Mouse (Mus musculus) forebrain, postnatal 0 days (tissue): Measurements from ENCODE around the gene Slc35b1. TPM values are rescaled to one million over a fixed set of nuclear protein-coding genes. Genes with fewer than 3 reads are reported as not detected.
A peak's percentile ranks its signal among the peaks of the same experiment; 100 is the strongest.

ENCODE experiments used
- ATAC-seq: fragments of 200-750 bp; cut with Nextera tagmentation; 2 replicates; pipeline ENCODE4 v1.8.0; 2017; ENCODE audit warnings: mild to moderate bottlenecking, moderate library complexity
- DNase-seq: peaks from one replicate; pipeline ENCODE4 v3.0.0-alpha.2; 2015
- H3K27ac ChIP-seq: fragments of 300-500 bp; sonication (generic); 2 replicates; pipeline ENCODE4 v1.5.1; 2014; ENCODE audit warnings: low read depth, mild to moderate bottlenecking, antibody characterized with exemption, low read length, moderate library complexity, mixed read lengths
- H3K27me3 ChIP-seq: fragments of 300-500 bp; sonication (generic); 2 replicates; pipeline ENCODE4 v1.6.1; 2014; ENCODE audit warnings: mild to moderate bottlenecking, low read length, mixed read lengths; ENCODE audit not compliant: insufficient read depth
- H3K36me3 ChIP-seq: fragments of 300-500 bp; sonication (generic); 2 replicates; pipeline ENCODE4 v1.6.1; 2014; ENCODE audit warnings: mild to moderate bottlenecking, moderate library complexity; ENCODE audit not compliant: insufficient read depth
- H3K4me1 ChIP-seq: fragments of 300-500 bp; sonication (generic); 2 replicates; pipeline ENCODE4 v1.6.1; 2014; ENCODE audit warnings: antibody characterized with exemption; ENCODE audit not compliant: insufficient read depth
- H3K4me2 ChIP-seq: fragments of 300-500 bp; sonication (generic); 2 replicates; pipeline ENCODE4 v1.6.1; 2014; ENCODE audit warnings: low read depth, mild to moderate bottlenecking, moderate library complexity
- H3K4me3 ChIP-seq: fragments of 300-500 bp; sonication (generic); 2 replicates; pipeline ENCODE4 v1.5.1; 2014; ENCODE audit warnings: low read depth, low read length, mixed read lengths
- H3K9ac ChIP-seq: fragments of 300-500 bp; sonication (generic); 2 replicates; pipeline ENCODE4 v1.6.1; 2014; ENCODE audit warnings: mild to moderate bottlenecking
- H3K9me3 ChIP-seq: fragments of 300-500 bp; sonication (generic); 2 replicates; pipeline ENCODE4 v1.6.1; 2016; ENCODE audit warnings: low read length
- CTCF ChIP-seq: sonication (generic); IDR thresholded peaks from 2 replicates; pipeline ENCODE4 v1.5.1; 2016; ENCODE audit warnings: antibody characterized with exemption, control low read depth, low read depth
- WGBS: fragments of 180-500 bp; shearing (Covaris S2); extraction: QIAGEN DNeasy Blood & Tissue Kit; methylation state at CpG from one replicate; pipeline ENCODE4 v1.1.7; 2014; 5-methylcytosine and 5-hydroxymethylcytosine counted together
- polyA plus RNA-seq: library from polyadenylated mRNA; unstranded; fragments of >200 nt; fragmentation: Nextera tagmentation; extraction: Ambion mirVana; gene quantifications from 2 replicates; pipeline ENCODE4 v1.2.1, GENCODE M21; 2015
- total RNA-seq: library from RNA; depleted of rRNA; stranded (reverse); fragments of >200 nt; gene quantifications from 2 replicates; pipeline ENCODE4 v1.2.3, GENCODE M21; 2014

Slc35b1 gene
- total and polyA plus RNA-seq, 2 experiments from 2014 or later = 109 to 160 TPM

DNA sequence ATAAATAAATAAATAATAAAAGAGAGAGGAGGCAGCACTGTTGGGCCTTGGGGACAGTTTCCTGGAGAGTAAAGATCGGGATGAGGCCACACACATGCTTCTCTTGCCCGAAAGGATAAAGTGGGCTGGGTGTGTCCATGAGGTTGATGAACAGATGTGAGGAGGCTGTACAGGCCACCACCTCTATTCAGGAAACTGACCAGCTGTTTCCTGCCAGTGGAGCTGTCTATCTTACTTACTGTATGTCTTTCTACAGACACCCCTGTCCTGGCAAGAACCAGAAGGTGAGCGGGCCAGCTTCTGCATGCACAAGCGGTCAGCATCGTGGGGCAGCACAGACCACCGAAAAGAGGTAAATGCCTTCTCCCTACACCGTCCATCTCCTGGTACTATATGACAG, 13.3 kb upstream of the Slc35b1 start:
- Histone ChIP-seq H3K4me3 (no peak overlapping the region), H3K9ac (no peak overlapping the region), H3K4me2 (no peak overlapping the region), H3K27me3 (no peaks in the 10 kb centered on the region), H3K9me3 (no peaks in the 10 kb centered on the region), H3K27ac (no peak overlapping the region), H3K4me1 (no peaks in the 10 kb centered on the region), H3K36me3 (no peaks in the 10 kb centered on the region)
- no peak for TF ChIP-seq CTCF
- no peak for ATAC-seq
- WGBS = 96% methylated on average over 7 of the region's 7 CpGs
- no peak for DNase-seq

DNA sequence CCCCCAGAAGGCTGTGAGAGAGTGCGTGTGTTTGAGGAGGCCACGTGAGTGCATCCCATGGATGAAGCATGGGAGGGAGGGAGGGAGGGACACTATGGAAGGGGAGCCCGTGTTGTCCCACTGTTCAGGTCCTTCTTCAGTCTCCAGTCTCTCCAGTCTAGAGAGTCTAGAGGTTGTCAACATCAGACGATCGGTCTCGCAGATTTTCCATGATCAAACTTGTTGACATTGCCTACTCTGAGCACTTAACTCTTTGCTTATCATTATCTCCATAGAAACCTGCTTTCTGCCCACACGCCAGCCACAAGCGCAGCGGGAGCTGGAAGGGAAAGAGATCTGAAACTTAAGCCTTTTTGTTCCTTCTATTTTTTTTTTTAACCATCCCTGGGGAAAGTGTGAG, 5.6 kb upstream of the Slc35b1 start:
- no peak for TF ChIP-seq CTCF
- Histone ChIP-seq H3K4me3 (no peak overlapping the region), H3K27me3 (no peaks in the 10 kb centered on the region), H3K27ac (no peak overlapping the region), H3K9me3 (no peaks in the 10 kb centered on the region), H3K36me3 (no peaks in the 10 kb centered on the region; the same call in 1 of the 2 replicates), H3K4me2 (no peak overlapping the region), H3K4me1 (no peaks in the 10 kb centered on the region), H3K9ac (no peak overlapping the region)
- WGBS = 85% methylated on average over 9 of the region's 9 CpGs
- no peak for DNase-seq
- ATAC-seq = no peak

DNA sequence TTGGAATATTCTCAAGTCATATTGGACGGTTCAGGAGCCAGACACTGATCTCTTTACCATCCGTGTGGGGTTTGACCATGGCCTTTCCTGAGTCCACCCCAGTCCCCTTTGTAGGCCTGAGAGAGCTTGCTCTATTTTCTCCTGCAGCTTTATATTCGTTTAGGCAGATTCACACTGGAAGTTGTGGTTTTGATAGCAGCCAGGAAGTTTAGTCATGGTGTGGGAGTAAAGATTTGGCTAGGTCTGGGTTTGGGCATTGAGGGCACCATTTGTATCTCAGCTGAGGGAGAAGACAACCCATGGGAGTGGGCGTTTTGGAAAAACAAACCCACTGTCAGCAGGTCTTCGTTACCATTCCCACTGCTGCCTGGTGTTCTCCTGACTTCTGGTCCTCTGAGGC, 4.9 kb upstream of the Slc35b1 start:
- 76% methylated on average over 5 of the region's 5 CpGs for whole genome bisulfite sequencing
- H3K4me3 ChIP-seq = no peak overlapping the region
- H3K9me3 ChIP-seq = no peaks in the 10 kb centered on the region
- H3K9ac ChIP-seq = no peak overlapping the region
- no peak for ATAC-seq
- no peaks in the 10 kb centered on the region for H3K4me1 ChIP-seq
- no peak for DNase-seq
- no peak overlapping the region for H3K4me2 ChIP-seq
- H3K27me3 ChIP-seq = no peaks in the 10 kb centered on the region
- no peaks in the 10 kb centered on the region; the same call in 1 of the 2 replicates for H3K36me3 ChIP-seq
- no peak for TF ChIP-seq CTCF
- no peak overlapping the region for H3K27ac ChIP-seq

DNA sequence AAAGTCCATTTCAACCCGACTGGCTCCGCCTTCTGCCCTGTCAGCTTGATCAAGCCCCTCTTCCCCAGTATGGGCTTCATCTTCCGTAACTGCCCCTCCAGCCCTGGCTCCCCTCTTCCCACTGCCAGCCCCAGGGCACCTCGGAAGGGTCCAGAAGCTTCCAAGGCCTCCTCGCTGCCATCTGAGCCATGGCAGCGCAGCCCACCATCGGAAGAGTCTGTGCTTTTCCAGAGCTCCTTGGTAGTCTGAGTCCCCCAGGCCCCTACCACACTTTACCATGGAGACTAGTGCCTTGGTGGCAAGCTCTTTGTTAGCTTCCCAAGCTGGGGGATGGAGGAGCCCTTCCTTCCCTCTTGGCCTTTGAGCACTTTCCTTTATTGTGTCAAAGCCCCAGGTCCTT, 3.8 kb upstream of the Slc35b1 start:
- ATAC-seq (no peak), DNase-seq (no peak)
- no peaks in the 10 kb centered on the region for H3K27me3 ChIP-seq
- H3K4me3 ChIP-seq = no peak overlapping the region
- no peak overlapping the region for H3K9ac ChIP-seq
- WGBS = 91% methylated on average over 7 of the region's 7 CpGs
- no peak for TF ChIP-seq CTCF
- H3K36me3 ChIP-seq = no peaks in the 10 kb centered on the region; the same call in 1 of the 2 replicates
- peaks cover 5% of the 10 kb centered on the region; the same call in 1 of the 2 replicates for H3K4me1 ChIP-seq
- H3K27ac ChIP-seq = no peak overlapping the region
- no peak overlapping the region for H3K4me2 ChIP-seq
- no peaks in the 10 kb centered on the region for H3K9me3 ChIP-seq

DNA sequence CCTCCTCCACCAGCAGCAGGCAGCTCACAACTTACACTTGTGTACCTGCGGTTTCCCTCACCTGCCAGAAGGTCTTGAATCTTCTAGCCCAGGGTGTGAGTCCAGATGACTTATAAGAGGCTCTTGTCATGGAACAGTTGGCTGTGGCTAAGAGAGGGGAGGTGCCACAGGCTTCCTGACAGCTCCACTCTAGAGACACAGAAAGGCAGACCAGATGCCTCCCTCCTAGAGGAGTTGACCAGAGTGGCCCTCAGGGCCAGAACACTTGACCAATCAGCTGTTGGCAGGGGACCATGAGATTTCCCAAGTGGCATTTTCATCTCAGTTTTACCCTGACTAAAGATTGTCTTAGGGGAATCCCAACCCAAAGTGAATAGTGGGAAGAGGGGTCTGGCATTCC, 3.3 kb upstream of the Slc35b1 start:
- no peak overlapping the region for H3K27ac ChIP-seq
- H3K4me2 ChIP-seq = no peak overlapping the region
- no peak for DNase-seq
- H3K4me3 ChIP-seq = no peak overlapping the region
- H3K36me3 ChIP-seq = no peaks in the 10 kb centered on the region; the same call in 1 of the 2 replicates
- no peaks in the 10 kb centered on the region for H3K27me3 ChIP-seq
- ATAC-seq = no peak
- H3K9me3 ChIP-seq = no peaks in the 10 kb centered on the region
- 94% methylated on average over 1 of the region's 1 CpGs for WGBS
- TF ChIP-seq CTCF = no peak
- H3K4me1 ChIP-seq = peaks cover 10% of the 10 kb centered on the region; the same call in 1 of the 2 replicates
- H3K9ac ChIP-seq = no peak overlapping the region

DNA sequence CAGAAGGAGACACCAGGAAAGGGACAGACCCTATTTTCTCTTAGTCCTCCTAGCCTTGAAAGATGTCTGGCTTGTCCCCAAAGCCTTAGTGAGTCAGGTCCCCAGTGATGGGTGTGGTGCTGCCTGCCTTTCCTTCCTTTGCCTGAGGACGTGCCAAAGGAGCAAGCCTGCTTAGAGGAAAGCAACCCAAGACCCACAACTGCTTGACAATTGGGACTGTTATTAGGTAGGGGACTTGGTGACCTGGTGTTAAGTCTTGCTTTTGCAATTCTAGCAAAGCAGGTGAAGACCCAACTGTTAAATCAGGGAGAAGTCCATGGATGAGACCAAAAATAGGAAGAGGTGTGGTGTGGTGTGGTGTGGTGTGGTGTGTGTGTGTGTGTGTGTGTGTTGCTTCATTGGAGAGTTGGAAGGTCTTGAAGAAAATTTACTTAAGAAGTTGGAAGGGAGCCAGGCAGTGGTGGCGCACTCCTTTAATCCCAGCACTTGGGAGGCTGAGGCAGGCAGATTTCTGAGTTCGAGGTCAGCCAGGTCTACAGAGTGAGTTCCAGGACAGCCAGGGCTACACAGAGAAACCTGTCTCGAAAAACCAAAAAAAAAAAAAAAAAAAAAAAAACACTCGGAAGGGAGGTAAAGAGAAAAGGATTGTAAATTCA, 1.0 kb upstream of the Slc35b1 start:
- Histone ChIP-seq H3K36me3 (peaks cover 15% of the 10 kb centered on the region), H3K9ac (no peak overlapping the region), H3K9me3 (no peaks in the 10 kb centered on the region), H3K27me3 (no peaks in the 10 kb centered on the region), H3K4me2 (no peak overlapping the region), H3K27ac (no peak overlapping the region), H3K4me1 (peaks cover 10% of the 10 kb centered on the region; the same call in 1 of the 2 replicates), H3K4me3 (no peak overlapping the region)
- WGBS = 84% methylated on average over 5 of the region's 5 CpGs
- ATAC-seq (no peak), DNase-seq (no peak)
- TF ChIP-seq CTCF = no peak

DNA sequence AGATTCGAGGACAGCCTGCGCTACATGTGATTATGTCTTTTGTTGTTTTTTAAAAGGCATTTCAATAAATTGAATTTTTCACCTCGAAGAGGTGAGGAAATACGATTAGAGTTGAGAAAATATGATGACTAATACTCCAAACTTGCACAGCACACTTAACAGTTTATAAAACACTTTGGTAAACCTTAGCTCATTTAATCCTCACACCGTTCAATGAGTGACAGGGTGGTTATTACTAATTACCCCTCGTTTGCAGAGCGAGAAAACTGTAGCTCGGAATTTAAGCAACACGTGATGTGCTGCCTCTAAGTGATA, 531 bp upstream of the Slc35b1 start:
- DNase-seq (no peak), ATAC-seq (no peak)
- peaks cover 10% of the 10 kb centered on the region; the same call in 1 of the 2 replicates for H3K4me1 ChIP-seq
- H3K4me2 ChIP-seq = peak overlapping the region; percentile 55
- H3K9me3 ChIP-seq = no peaks in the 10 kb centered on the region
- 36% methylated on average over 9 of the region's 9 CpGs for WGBS
- TF ChIP-seq CTCF = no peak
- H3K27ac ChIP-seq = 0 out of 2 replicates have a peak overlapping the region, but pooled peaks have one; percentile 24
- H3K27me3 ChIP-seq = no peaks in the 10 kb centered on the region
- peaks cover 20% of the 10 kb centered on the region for H3K36me3 ChIP-seq
- no peak overlapping the region for H3K9ac ChIP-seq
- peak overlapping the region; percentile 71 for H3K4me3 ChIP-seq

DNA sequence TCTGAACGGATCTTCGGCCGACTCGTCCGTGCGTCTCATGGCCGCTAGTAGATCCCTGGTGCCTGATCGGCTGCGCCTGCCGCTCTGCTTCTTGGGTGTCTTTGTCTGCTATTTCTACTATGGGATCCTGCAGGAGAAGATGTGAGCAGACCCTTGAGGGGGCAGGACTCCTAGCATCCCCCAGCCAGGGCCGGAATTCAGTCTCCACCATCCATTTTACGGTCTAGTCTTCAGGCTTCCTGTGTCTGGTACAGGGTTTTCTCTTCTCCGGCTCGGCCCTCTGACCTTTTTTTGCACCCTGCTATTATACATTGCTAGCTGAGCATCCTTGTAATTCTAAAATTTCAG, 455 bp downstream of the Slc35b1 start:
- Histone ChIP-seq H3K27ac (peak overlapping the region; percentile 82), H3K4me2 (peak overlapping the region; percentile 55), H3K9me3 (no peaks in the 10 kb centered on the region), H3K4me1 (peaks cover 10% of the 10 kb centered on the region; the same call in 1 of the 2 replicates), H3K4me3 (peak overlapping the region; percentile 71), H3K9ac (peak overlapping the region; percentile 82), H3K27me3 (no peaks in the 10 kb centered on the region), H3K36me3 (peaks cover 27% of the 10 kb centered on the region)
- ATAC-seq (peak; percentile 36), DNase-seq (no peak)
- under 1% methylated on average over 14 of the region's 14 CpGs for WGBS
- no peak for TF ChIP-seq CTCF
